Mouse (Mus musculus): Measurements from ENCODE around the gene Cecr2.
"Not testable (repeated sequence)": the region's sequence is repeated elsewhere in the genome, so short reads cannot be mapped to it uniquely, and the experiment has no call there.

Cecr2 gene

DNA sequence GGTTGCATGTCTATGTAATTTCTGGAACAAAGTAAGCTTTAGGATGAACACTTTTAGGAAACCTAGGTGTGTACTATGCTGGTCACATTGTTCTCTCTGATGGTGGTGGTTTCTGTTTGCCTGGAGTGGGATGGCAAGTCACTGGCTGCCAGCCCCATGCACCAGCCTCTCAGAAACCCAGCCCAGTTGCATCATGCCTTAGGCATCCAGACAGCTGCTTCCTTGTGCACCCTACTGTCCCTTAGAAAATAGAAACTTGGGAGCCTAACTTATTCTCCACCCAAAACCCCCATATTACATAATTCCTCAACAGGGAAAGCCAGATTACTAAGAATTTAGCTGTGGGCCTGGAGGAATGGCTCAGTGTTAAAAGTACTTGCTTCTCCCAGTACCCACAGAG is 105.9 kb downstream of the Cecr2 start:
- DNase-seq (ENCODE audit: low spot score), result no peak

DNA sequence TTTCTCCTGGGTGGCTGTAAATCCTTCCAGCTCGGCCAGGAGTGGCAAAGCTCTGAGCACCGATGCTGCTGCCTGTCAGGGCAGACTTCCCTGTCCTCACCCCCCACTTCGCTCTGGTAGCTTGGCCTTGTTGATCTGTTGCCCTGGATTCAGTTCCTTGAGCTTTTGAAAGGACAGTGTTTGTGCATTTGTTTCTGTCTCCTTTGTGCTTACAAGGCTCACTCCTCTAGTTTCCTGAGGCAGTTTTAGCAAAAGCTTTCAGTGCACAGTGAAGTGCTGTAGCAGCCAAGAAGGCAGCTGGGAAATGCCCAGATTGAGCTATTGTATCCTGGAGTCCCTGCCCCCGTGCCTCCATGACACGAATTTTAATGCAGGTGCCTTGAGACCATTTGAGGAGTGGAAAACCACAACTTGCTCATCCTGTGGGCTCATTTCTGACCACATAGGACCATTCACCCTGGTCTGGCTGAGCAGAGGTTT is 107.0 kb downstream of the Cecr2 start, which contains the start of gene Slc25a18:
Slc25a18 (plus strand) TSS at position 430 of the 480 bp plus-strand sequence.
- DNase-seq (ENCODE audit: low spot score), result no peak

DNA sequence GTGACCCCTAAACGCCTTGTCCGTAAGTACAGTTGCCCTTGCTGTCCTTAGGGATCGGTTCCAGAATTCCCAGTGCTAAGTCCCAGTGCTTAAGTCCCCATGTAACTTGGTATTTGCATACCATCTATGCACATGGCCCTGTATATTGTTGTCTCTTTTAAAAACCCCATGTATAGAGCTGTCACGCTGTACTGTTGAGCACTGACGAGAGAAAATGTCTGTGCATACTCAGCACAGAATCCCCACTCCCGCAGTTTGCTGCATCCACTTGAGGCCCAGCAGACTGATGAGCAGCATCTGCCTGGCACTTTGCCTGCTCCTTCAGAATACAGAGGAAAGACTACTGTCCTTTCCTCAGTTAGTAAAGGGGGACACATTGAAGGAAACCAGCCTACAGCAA is 107.6 kb downstream of the Cecr2 start:
- DNase-seq (ENCODE audit: low spot score), result no peak

DNA sequence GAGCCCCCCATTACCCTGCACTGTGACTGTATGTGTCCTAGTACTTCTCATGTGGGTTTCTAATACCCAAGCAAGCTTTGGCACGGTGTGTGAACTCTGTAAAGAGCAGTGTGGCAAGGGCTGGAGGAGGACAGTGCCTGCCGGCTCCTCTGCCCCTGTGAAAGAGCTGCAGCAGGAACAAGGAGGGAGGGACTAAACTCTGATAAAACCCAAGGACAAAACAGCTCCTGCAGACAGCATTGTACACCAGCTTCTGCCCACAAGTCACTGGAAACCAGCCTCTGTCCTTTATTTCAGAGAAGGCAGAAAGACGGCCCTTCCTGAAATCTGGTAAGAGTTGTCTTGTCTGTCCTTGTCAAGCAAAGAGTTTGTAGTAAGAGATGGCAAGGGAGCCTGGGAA is 110.1 kb downstream of the Cecr2 start:
- DNase-seq (ENCODE audit: low spot score), result peak; percentile 63

DNA sequence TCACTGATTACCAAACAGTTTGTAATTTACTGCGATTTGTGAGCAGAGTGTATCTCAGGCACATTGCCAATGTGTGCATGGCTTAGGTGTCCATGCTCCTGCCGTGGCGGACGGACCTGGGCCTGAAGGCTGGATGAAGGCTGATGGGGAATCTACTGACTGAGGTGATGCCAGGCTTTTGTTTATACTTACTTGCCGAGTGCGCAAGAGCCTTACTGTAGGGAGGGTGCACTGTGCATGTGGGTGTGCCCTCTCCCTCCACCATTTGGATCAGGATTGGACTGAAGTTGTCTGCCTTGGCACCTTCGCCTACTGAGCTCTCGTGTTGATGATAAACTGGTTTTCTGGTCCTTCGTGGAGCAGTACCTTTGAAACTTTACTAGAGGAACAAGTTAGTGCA is 111.4 kb downstream of the Cecr2 start:
- DNase-seq (ENCODE audit: low spot score), result no peak

DNA sequence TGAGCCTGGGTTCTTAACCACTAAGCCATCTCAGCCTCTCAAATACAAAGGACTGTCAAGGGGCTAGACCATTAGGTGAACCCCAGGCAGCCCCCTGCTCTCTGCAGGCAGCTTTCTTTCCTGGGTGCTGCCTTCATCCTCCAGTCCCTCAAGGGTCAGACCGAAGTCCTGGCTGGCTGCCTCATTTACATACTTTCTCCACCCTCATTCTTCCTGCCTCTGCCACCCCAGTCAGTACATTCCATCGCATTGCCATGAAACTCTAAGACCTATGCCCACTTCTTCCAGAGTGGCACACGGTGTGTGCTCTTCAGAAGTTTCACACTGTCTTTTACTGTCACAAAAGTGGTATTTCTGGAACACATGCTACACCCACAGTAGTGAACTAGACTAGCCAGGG is 112.1 kb downstream of the Cecr2 start:
- no peak for DNase-seq (ENCODE audit: low spot score)

DNA sequence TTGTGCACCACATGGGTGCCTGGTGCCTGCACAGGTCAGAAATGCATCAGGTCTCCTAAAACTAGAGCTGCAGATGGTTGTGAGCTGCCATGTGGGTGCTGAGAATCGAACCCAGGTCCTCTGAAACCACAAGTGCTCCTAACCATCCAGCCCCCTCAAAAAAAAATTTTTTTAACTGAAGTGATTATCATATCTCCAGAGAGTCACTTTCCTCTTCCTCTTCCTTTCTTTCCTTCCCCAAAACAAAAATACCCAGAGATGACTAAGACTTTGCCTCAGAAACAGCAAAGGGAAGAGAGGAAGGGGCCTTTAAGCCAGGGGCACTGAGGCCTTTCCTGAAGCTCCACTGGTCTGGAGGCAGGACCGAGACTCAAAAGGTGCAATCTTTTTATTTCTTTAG is 116.8 kb downstream of the Cecr2 start:
- DNase-seq (ENCODE audit: low spot score), result no peak

DNA sequence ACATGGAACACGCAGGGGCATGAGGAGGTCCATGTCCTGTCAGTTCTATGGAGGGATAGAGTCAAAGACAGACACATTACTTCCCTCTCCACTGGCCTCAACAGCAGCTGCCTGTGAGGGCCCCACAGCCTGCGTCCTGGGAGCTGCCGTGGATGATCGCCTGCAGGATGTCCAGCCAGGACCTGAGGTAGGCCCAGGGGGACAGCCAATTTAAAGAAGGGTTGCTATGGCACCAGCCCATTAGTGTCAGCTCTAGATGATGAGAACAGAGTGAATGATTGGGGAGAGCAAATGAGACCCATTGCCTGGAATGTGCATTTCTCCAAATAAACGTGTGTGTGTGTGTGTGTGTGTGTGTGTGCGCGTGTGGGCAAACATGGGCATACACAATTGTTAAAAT is 118.2 kb downstream of the Cecr2 start:
- DNase-seq (ENCODE audit: low spot score), result no peak

DNA sequence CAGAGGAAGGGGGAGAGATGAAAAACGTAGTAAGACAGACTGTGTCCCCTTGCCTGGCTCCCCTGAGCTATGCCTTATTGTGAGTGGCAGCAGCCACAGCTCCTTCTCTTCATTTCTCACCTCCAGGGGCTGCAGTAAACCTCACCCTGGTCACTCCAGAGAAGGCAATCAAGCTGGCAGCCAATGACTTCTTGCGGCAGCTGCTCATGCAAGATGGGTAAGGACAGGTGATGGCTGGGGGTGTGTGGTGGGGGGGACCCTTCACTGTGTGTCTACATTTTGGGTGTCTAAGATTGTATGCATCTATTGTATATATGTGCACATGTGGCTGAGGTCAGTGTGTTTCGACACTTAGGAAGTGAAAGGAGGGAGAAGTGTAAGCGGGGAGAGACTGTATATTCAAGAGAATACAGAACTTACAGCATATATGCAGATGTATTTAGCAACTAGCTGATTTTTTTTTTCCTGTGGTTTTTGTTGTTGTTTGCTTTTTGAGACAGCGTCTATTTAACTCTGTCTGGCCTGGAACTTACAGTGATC is 122.0 kb downstream of the Cecr2 start:
- DNase-seq (ENCODE audit: low spot score), result no peak

DNA sequence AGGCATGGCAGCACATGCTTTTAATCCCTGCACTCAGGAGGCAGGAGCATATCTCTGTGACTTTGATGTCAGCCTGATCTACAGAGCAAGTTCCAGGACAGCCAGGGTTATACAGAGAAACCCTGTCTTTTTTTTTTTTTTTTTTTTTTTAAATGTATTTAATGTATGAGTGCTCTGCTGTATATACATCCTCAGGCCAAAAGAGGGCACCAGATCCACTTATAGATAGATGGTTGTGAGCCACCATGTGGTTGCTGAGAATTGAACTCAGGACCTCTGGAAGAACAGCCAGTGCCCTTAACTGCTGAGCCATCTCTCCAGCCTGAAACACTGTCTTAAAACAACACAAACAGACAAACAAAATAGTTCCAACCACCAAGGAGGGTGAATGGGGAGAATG is 122.7 kb downstream of the Cecr2 start:
- no peak for DNase-seq (ENCODE audit: low spot score)

DNA sequence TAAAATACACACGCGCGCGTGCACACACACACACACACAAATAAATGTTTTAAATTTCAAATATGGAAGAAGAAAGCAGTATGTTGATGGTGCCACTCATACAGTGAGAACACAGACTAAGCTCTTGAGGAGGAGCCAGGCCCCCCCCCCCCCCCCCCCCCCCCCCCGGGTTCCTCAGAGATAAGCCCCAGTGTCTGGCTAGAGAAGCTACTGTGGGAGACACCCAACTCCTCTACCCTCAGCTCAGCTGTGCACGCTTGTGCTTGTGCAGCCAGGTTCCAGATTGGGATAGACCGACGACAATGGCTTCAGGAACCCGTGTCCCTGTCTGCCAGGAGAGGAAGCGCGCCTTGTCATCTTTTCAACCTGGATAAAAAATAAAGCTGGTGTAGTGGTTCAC is 124.0 kb downstream of the Cecr2 start:
- DNase-seq (ENCODE audit: low spot score), result no peak

DNA sequence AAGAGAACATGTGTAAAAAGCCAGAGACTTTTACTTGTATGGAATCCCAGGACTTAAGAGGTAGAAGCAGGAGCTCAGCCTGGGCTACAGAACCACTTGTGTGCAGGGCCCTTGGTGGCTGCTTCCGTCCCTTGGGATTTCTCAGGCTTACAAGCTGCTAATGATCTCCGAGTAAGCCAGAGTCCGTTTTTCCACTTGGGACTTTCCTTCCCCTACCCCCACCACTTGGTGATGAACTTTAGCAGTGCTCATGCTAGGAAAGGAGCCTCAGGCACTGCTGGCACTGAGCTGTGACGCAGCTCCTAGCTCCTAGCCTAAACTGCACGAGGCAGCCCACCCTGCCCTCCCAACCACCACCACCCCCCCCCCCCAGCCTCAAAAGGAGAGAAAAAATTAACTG is 124.5 kb downstream of the Cecr2 start:
- no peak for DNase-seq (ENCODE audit: low spot score)

DNA sequence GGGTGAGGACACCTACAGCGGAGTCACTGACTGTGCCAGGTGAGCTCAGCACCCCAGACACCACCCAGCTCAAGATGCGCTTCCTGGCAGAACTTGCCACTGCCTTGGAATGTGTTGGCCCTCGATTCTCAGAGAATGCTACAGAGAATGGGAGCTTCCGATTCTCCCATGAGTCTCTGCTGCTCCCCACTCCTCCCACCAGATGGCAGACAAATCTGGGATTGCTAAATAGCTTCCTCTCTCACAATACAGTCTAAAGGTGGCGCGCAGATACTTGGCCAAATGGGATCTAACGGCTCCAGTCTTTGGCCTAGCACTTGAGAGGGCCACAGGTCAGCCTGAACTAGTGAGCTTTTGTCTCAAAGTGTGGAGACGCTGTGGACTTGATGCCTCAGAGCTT is 126.8 kb downstream of the Cecr2 start:
- DNase-seq (ENCODE audit: low spot score), result no peak

DNA sequence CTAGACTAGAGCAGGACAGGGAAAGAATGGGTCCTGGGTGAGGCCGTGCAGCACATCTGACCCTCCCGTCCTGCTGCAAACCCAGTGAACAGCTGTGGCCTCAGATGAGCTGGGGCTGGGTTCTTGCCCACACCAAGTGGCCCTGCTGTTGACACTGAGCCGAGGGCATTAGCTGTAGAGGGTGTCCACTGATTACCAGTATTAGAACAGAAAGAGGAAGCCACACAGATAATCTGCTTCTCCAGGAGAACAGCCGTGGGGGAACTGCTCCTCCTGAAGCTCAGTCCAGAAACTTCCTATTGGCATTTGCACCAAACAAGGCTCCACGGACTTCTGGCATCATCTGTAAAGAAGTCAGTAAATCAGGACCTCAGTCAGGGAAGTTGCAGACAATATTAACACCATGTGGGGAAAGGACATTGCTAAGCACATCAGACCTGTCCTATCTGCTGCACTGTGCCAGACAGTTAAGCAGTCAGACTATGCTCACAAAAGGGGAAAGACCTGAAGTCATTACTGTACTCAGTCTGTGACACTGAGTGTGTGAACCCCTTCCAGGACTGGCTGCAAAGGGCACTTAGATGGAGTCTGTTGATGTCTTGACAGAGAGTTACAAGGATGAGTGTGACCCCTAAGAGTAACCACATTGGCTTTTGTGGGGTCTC is 129.4 kb downstream of the Cecr2 start:
- no peak for DNase-seq (ENCODE audit: low spot score)

DNA sequence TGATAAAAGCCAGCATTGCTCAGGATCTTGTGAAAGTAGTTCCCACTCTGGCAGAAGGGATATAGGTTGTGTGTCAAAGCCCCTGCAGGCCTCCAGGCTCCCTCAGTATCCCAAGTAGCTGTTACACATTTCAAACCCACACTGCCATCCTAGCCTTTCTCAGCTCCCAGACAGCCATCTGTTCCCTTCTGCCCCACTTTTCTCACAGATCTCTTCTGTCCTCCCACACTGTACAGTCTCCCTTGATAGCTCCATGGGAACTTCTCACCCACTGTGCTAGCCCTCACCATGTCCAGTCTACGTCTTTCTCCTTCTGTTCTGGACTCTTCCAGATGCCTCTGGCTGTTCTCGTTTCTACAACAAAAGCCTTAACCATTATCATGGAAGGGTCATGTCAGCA is 129.9 kb downstream of the Cecr2 start:
- DNase-seq (ENCODE audit: low spot score), result no peak

DNA sequence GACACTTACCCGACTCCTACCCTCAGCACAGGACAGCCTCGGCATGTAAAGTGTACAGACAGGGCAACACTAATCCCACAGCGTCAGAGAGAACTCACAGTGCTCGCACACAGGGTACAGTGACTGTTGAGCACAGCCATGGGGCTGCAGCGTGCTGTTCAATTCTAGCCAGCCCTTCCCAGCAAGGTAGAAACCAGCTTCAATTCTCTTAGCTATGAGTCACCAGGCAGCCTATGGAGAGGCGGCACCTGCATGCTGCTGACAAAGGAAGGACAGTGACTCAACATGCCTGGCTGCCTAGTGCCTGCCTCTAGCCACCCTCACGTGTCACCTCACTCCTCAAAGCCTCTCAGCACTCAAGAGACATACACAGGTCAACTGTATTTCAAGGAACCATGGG is 131.8 kb downstream of the Cecr2 start:
- no peak for DNase-seq (ENCODE audit: low spot score)

DNA sequence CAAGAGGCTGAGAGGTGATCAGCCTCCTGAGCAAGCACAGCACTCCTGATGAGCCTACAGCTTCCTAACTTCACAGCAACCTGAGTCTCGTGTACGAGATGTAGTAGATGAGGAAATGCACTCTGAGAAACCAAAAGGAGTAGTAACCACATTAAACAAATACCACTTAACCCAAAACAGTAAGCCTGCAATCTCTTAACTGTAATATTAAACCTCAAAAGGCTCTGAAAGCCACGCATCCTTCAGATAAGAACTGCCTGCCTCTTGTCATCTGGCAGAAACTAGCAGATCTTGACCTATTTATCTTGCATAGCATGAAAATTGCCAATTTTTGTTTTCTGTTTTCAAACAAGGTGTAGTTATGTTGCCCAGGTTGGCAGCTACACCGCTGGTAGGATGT is 132.7 kb downstream of the Cecr2 start:
- DNase-seq (ENCODE audit: low spot score), result no peak

DNA sequence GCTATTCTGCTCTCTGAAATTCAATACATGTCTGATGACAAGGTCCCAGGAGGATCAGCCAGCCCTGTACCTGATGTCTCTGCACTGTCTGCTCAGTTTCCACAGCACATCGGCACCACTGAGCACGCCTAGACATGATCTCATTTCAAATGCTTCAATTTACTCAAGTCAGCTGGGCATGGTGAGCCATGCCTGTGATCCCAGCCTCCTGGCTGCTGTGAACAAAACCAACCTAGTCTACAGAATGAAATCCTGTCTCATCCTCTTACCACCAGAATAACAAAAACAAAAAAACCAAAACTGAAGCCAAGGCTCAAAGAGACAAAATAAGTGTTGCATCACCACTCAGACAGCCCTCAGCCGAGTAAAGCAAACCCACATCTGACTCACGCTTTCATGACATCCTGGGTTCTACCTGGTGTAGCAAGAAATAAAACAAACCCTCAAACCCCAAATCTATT is 133.4 kb downstream of the Cecr2 start:
- no peak for DNase-seq (ENCODE audit: low spot score)

DNA sequence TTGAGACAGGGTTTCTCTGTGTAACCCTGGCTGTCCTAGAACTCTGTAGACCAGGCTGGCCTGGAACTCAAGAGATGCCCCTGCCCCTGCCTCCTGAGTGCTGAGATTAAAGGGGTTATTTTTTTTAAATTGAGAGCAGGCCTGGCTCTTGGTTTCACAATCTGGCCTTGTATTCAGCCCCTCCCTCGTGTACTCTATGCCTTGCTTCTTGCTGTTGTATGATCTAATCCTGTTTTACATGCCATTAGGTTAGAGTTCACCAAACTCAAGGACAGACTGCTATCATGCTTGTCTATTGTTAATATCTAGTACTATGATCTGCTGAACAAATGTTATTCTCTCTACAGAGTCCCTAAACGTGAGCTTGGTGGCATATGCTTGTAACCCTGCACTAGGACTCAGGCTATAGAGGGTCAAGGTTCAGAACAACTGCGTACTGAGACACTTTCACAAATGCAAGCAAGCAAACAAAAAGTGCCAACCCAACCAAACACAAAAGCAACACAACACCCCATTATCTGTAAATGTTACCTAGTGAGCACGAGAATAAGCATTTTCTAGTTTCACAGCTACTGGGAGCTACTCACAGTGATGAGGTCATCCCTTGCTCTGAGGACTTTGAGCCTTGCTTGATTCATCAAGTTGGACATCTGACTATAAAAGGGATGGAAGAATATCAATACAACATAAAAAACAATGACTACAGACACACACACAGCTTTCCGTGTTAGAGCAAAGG is 141.0 kb downstream of the Cecr2 start:
- no peak for DNase-seq (ENCODE audit: low spot score)

DNA sequence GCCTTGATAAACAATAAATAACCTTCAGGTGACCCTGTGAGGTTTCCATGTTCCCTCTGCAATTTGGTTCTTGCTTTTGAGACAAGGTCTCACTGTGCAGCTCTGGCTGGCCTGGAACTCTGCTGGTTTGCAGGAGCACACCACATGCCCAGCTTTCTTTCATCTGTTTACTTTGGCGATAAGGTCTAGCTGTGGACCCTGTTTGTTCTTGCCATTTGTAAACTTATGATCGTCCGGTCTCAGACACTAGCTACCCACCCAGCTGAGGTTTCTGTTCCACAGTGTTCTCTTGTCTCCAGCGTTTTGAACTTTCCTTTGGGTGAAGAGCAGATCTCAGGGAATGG is 141.5 kb downstream of the Cecr2 start:
- no peak for DNase-seq (ENCODE audit: low spot score)

DNA sequence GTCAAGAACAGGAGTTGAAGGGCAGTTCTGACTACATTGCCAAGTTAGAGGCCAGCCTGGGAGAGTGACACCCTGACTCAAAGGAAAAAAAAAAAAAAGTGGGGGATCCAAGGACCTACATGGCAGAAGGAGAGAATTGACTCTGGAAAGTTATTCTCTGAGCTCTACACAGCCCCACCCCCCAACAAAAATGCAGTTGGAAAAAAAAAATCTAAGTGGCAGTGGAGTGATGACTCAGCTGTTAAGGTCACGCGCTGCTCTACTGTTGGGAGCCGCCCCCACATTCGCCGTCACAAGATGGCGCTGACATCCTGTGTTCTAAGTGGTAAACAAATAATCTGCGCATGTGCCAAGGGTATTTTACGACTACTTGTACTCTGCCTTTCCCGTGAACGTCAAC is 145.8 kb downstream of the Cecr2 start:
- not testable (repeated sequence) for DNase-seq (ENCODE audit: low spot score)

DNA sequence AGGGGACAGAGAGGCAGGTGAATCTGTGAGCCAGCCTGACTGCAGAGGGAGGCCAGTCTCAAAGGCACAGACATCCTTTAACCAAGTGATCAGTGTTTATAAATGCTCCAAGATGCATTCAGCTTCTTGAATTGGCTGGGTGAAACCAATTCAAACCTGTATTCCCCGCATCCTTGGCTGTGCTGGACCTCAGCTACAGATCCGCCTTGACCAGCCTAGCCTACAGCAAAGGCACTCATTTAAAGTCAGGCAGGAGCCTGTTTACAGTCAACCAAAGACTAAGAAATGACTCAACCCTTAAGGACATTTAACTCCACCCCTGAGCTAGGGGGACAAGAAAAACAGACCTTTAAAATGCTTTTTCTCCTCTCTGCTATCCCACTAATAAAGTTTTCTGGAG is 153.1 kb downstream of the Cecr2 start:
- DNase-seq (ENCODE audit: low spot score), result no peak

DNA sequence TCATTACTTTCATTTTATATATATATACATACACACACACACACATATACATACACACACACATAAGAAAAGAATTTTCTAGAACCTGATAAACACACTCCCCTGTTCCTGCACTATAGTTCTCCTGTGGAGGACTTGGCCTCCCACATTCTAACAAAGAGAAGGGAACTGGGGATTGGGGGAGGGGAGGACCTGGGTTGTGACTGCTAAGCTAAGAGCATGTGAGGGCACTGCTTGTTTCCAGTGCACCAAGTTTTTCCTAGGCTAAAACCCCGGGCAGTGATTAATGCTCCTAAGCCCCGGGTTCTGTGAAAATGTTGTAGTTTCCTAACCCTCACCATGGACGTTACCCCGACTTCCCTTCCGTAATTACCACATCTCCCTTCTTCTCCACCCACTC is 154.0 kb downstream of the Cecr2 start:
- no peak for DNase-seq (ENCODE audit: low spot score)
